Mouse (Mus musculus) adrenal gland, adult 8-10 months (tissue): Measurements from ENCODE around the gene Gm20708. TPM values are rescaled to one million over a fixed set of nuclear protein-coding genes. Genes with fewer than 3 reads are reported as not detected.

ENCODE experiments used
- DNase-seq: peaks from one replicate; pipeline ENCODE4 v3.0.0; 2022
- total RNA-seq, 4 experiments: library from RNA; stranded (reverse); gene quantifications; 2 replicates each; pipeline ENCODE4 v1.2.4; 2022

Gene Gm20708
- 1 to 10 TPM in 2 of 4 experiments, under 1 TPM in 2; 0.59 to 3.4 (median 1.3) TPM for total RNA-seq

- peak; percentile 62 for DNase-seq
Observed at GRCm38 (mm10) chr11:117809407-117810311, at the start of gene Gm20708, which contains the start of gene Syngr2. Gene Gm20708, plus strand, starts transcription at chr11:117809668. Gene Syngr2, plus strand, starts transcription at chr11:117809668.

GRCm38 (mm10) chr11:117760374-117761119 lies 48.9 kb upstream of the Gm20708 start:
- no peak for DNase-seq

- no peak for DNase-seq
Observed at GRCm38 (mm10) chr11:117761801-117762200, 47.7 kb upstream of the Gm20708 start.

GRCm38 (mm10) chr11:117762246-117762645 lies 47.2 kb upstream of the Gm20708 start:
- DNase-seq, result no peak

- DNase-seq, result no peak
Observed at GRCm38 (mm10) chr11:117764319-117764718, 45.1 kb upstream of the Gm20708 start.

GRCm38 (mm10) chr11:117765361-117765760 lies 44.1 kb upstream of the Gm20708 start:
- DNase-seq, result no peak

GRCm38 (mm10) chr11:117766275-117766674 lies 43.2 kb upstream of the Gm20708 start:
- DNase-seq, result no peak

- DNase-seq, result no peak
Observed at GRCm38 (mm10) chr11:117768725-117769682, 40.5 kb upstream of the Gm20708 start.

GRCm38 (mm10) chr11:117769683-117770047 lies 39.8 kb upstream of the Gm20708 start:
- no peak for DNase-seq

GRCm38 (mm10) chr11:117770407-117770806 lies 39.1 kb upstream of the Gm20708 start:
- DNase-seq, result no peak

- DNase-seq, result no peak
Observed at GRCm38 (mm10) chr11:117772352-117772751, 37.1 kb upstream of the Gm20708 start.

GRCm38 (mm10) chr11:117774925-117775324 lies 34.5 kb upstream of the Gm20708 start:
- DNase-seq, result no peak

- DNase-seq, result no peak
Observed at GRCm38 (mm10) chr11:117775540-117775939, 33.9 kb upstream of the Gm20708 start.

- DNase-seq, result peak; percentile 66
Observed at GRCm38 (mm10) chr11:117776085-117776792, 33.2 kb upstream of the Gm20708 start.

- no peak for DNase-seq
Observed at GRCm38 (mm10) chr11:117777111-117777510, 32.4 kb upstream of the Gm20708 start.

GRCm38 (mm10) chr11:117778031-117778430 lies 31.4 kb upstream of the Gm20708 start:
- no peak for DNase-seq

- DNase-seq, result no peak
Observed at GRCm38 (mm10) chr11:117778851-117779433, 30.5 kb upstream of the Gm20708 start.

- DNase-seq, result peak; percentile 73
Observed at GRCm38 (mm10) chr11:117779434-117780198, 29.9 kb upstream of the Gm20708 start.

- DNase-seq, result no peak
Observed at GRCm38 (mm10) chr11:117780199-117780515, 29.3 kb upstream of the Gm20708 start.

GRCm38 (mm10) chr11:117780582-117781111 lies 28.8 kb upstream of the Gm20708 start:
- peak; percentile 92 for DNase-seq
